Mouse (Mus musculus) 416B (cell line): ENCODE measurements at regions not wholly inside any gene's neighbourhood (a gene's known extent, or its start where the extent isn't known, plus 50 kb on each side); places are given as distances from the start of the nearest gene placed in this dataset.

Experiments
- DNase-seq: peaks from one replicate; pipeline ENCODE4 v3.0.0; 2011; ENCODE audit warnings: low read depth

DNA sequence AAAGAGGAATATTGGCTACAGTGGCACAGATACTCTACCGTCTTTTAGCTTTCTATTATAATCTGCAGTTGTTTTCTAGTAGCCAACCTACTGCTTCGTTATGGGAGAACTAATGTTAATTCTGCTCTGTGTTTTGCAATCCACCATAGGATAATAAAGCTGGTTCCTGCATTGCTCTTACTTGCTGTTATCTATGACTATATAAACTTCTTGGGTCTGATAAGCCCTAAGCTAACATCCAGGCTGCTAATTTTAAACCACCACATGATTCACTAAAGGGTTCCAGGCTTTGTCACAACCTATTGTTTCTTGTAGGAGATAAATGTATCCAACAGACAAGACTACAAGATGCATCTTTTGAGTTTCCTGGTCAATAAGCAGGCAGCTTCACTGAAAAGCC, 173.5 kb upstream of the Aga start:
- DNase-seq: no peak

DNA sequence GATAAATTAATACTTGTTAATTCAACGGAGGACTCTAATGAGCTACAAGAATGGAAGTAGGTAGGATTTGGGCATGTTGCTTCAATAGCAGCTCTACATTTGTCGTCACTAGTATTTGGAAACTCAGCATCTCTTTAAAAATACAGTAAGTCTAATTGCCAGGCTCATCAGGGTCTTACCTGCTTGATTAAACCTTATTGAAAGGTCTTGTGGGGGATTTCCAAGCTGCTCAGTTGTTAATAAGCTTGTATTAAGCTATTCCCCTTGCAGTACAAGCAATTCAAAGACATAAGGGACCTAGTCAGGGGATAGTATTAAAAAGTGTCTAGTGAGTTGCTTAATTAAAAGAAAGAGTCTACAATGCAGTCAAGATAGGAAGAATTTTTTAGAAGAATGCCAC, 142.9 kb upstream of the Aga start:
- DNase-seq: no peak

DNA sequence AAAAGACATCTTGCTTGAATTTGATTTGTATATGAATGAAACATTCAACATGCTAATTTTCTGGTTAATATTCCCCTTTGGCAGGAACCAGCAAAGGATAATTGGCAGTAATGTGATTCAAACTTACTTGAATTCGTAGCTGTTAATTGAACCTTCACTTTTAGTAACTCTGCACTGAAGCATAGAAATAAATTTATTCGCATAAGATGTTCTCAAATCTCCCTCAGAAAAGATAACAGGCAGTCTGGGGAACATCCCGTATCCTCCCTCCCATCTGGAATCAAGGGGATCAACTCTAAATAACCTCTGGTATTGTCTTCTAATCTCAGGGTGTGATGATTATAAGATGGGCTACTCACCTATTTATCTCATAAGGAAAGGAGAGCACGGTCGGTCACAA, 138.1 kb upstream of the Aga start:
- DNase-seq: no peak

DNA sequence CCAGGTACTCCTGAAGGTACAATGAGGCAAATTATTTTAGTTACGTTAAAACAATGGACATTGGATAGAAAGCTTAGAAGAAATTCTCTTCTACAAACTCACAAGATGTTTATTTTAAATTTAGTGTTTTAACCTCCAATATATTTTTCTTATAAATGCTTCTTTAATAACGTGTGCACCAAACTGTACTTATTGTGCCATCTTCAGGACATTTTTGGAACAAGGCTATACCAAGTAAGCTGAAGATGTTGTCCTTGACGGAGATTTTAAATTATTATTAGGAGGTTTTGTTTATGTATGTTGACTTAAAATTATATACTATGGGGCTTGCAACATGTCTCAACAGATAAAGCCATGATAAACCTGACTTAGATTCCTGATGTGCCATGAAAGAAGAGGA, 99.4 kb upstream of the Aga start:
- DNase-seq: peak; percentile 24

DNA sequence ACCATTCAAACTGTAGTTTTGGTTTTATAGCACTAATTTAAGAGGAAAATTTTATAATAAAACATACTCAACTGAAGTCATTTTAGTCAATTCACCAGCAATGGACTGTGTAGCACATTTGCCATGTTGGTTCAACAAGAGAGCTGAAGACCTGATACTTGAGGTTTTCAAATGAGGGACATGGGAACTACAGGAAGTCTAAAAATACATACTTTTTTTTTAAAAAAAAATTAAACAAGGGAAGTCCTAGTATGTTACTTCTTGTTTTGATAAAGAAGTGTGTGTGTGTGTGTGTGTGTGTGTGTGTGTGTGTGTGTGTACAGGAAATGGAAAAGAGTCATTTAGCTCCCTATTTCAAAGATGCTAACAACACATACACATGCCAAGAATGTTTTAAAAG, 77.3 kb upstream of the Aga start:
- DNase-seq: peak; percentile 8

DNA sequence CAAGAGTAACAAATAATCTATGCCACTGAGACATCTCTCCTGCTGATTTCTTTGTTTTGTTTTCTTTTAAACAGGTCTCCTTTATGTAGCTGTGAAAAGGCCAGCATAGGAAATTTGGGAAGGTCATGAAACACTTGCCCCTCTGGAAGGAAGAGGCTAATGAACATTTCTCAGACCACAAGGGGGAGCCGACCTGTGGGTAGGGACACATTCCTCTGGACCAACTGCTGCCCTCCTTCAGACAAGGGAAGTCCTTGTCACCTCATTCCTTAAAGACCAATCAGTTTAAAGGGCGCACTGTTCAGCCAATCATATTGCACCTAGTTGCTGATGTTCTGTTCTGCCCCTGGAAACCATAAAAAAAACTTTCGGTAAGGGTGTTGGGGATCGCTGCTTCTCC, 75.8 kb upstream of the Aga start:
- peak; percentile 5 for DNase-seq

DNA sequence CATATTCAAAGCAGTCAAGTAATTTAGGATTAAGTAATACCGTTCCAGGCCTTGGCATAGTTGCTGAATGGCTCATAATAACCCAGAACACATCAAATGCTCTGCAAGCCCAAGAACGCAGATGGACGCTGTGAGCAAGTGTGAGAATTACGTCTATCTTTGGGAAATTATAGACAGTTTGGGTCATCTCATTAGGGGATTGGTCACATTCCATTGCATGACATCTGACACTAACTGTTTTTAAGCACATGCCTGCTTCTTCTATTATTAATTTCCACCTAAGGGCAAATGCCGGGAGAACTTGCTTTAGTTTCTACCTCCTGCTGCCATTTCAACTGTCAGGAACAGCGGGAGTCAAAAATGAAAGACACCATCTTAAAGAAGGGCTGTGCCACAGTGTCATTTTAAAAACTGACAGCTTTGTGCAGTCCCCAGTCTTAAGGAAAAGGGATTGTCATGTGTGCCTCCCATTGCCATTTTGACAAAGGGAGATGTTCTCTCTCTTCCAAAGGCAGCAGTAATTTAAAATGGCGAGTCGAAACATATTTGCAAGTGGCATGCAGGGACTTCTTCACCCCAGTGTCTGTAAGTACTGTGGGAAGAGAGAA, 64.7 kb upstream of the Aga start:
- DNase-seq: no peak
